Mouse (Mus musculus): Measurements from ENCODE around the gene Tfeb. TPM values are rescaled to one million over a fixed set of nuclear protein-coding genes. Genes with fewer than 3 reads are reported as not detected.

Tfeb gene
- total RNA-seq, 4 experiments from 2014 or later = 12.3 to 17.8 (median 15.1) TPM

GRCm38 (mm10) chr17:47711883-47712282 lies 24.9 kb upstream of the Tfeb start:
- DNase-seq (ENCODE audit: low spot score in 2 of 2) = no peak

- no peak for DNase-seq (ENCODE audit: low spot score in 2 of 2)
Measured at GRCm38 (mm10) chr17:47712889-47713571, 23.8 kb upstream of the Tfeb start.

GRCm38 (mm10) chr17:47715037-47715436 lies 21.8 kb upstream of the Tfeb start:
- DNase-seq (ENCODE audit: low spot score in 2 of 2) = no peak

GRCm38 (mm10) chr17:47721183-47721582 lies 15.6 kb upstream of the Tfeb start:
- no peak for DNase-seq (ENCODE audit: low spot score in 2 of 2)

- DNase-seq (ENCODE audit: low spot score in 2 of 2) = no peak
Measured at GRCm38 (mm10) chr17:47726566-47726965, 10.3 kb upstream of the Tfeb start, which contains the start of gene Pgc. Gene Pgc, plus strand, starts transcription at chr17:47726842.

- DNase-seq (ENCODE audit: low spot score in 2 of 2) = no peak
Measured at GRCm38 (mm10) chr17:47730633-47731575, 5.9 kb upstream of the Tfeb start.

- no peak for DNase-seq (ENCODE audit: low spot score in 2 of 2)
Measured at GRCm38 (mm10) chr17:47735553-47736100, 1.2 kb upstream of the Tfeb start.

GRCm38 (mm10) chr17:47737271-47738065 lies 638 bp downstream of the Tfeb start:
- peak; percentile 34 to 84 for DNase-seq (ENCODE audit: low spot score in 2 of 2)

- no peak for DNase-seq (ENCODE audit: low spot score in 2 of 2)
Measured at GRCm38 (mm10) chr17:47738066-47738878, 1.4 kb downstream of the Tfeb start.

- no peak for DNase-seq (ENCODE audit: low spot score in 2 of 2)
Measured at GRCm38 (mm10) chr17:47738879-47739798, 2.3 kb downstream of the Tfeb start.

- DNase-seq (ENCODE audit: low spot score in 2 of 2) = no peak
Measured at GRCm38 (mm10) chr17:47740186-47740585, 3.4 kb downstream of the Tfeb start.

GRCm38 (mm10) chr17:47742991-47743734 lies 6.3 kb downstream of the Tfeb start:
- no peak for DNase-seq (ENCODE audit: low spot score in 2 of 2)

GRCm38 (mm10) chr17:47744086-47744485 lies 7.3 kb downstream of the Tfeb start:
- no peak for DNase-seq (ENCODE audit: low spot score in 2 of 2)

- DNase-seq (ENCODE audit: low spot score in 2 of 2) = no peak
Measured at GRCm38 (mm10) chr17:47744746-47745368, 8.0 kb downstream of the Tfeb start.

- DNase-seq (ENCODE audit: low spot score in 2 of 2) = no peak
Measured at GRCm38 (mm10) chr17:47748791-47749553, 12.1 kb downstream of the Tfeb start.

- no peak for DNase-seq (ENCODE audit: low spot score in 2 of 2)
Measured at GRCm38 (mm10) chr17:47749626-47750025, 12.8 kb downstream of the Tfeb start.

GRCm38 (mm10) chr17:47750101-47750500 lies 13.3 kb downstream of the Tfeb start:
- DNase-seq (ENCODE audit: low spot score in 2 of 2) = no peak
